Mouse (Mus musculus): ENCODE results near the gene Slc25a11. TPM values are rescaled to one million over a fixed set of nuclear protein-coding genes. Genes with fewer than 3 reads are reported as not detected.

Slc25a11 gene
- total and polyA plus RNA-seq, 3 experiments: 59.2 to 125 (median 72.7) TPM

GRCm38 (mm10) chr11:70626877-70627276, 20.4 kb downstream of the Slc25a11 start:
- H3K9me3 ChIP-seq (replicated peaks): no peaks in the 10 kb centered on the region
- H3K27me3 ChIP-seq (ENCODE audit: insufficient read depth, low read length): peaks cover 6% of the 10 kb centered on the region; the same call in 1 of the 2 replicates
- H3K4me1 ChIP-seq (ENCODE audit: insufficient read depth, low read depth, low read length): peaks cover 33% of the 10 kb centered on the region
- H3K36me3 ChIP-seq (replicated peaks): no peaks in the 10 kb centered on the region
- no peak for ATAC-seq (ENCODE audit: extremely low read depth, insufficient number of reproducible peaks, low FRiP score, poor library complexity, severe bottlenecking)
- DNase-seq (ENCODE audit: low spot score): no peak
- H3K4me3 ChIP-seq (ENCODE audit: low read depth, low read length): no peak overlapping the region
- TF ChIP-seq GATA1 (IDR thresholded peaks at IDR 0.05; ENCODE audit: borderline replicate concordance, low read length): no peak
- TF ChIP-seq TAL1 (conservative IDR thresholded peaks at IDR 0.05; ENCODE audit: low read depth, low read length): no peak
- TF ChIP-seq POLR2AphosphoS5 (IDR thresholded peaks at IDR 0.05; ENCODE audit: insufficient replicate concordance, low read depth, low read length): no peak
- TF ChIP-seq GATA2 (IDR thresholded peaks at IDR 0.05; ENCODE audit: borderline replicate concordance, low read depth, low read length): no peak
- no peak for TF ChIP-seq CTCF (IDR thresholded peaks at IDR 0.05; ENCODE audit: low read depth, low read length)

- no peaks in the 10 kb centered on the region for H3K9me3 ChIP-seq (replicated peaks)
- no peak overlapping the region for H3K4me3 ChIP-seq (ENCODE audit: low read depth, low read length)
- H3K27me3 ChIP-seq (ENCODE audit: insufficient read depth, low read length): peaks cover 7% of the 10 kb centered on the region; the same call in 1 of the 2 replicates
- DNase-seq (ENCODE audit: low spot score) (no peak), ATAC-seq (ENCODE audit: extremely low read depth, insufficient number of reproducible peaks, low FRiP score, poor library complexity, severe bottlenecking) (no peak)
- H3K4me1 ChIP-seq (ENCODE audit: insufficient read depth, low read depth, low read length): peaks cover 30% of the 10 kb centered on the region
- TF ChIP-seq GATA2 (IDR thresholded peaks at IDR 0.05; ENCODE audit: borderline replicate concordance, low read depth, low read length) (no peak), CTCF (IDR thresholded peaks at IDR 0.05; ENCODE audit: low read depth, low read length) (peak; percentile 75)
- no peaks in the 10 kb centered on the region for H3K36me3 ChIP-seq (replicated peaks)
Observed at GRCm38 (mm10) chr11:70625473-70625872, 21.8 kb downstream of the Slc25a11 start.

GRCm38 (mm10) chr11:70623053-70623742, 24.1 kb downstream of the Slc25a11 start:
- no peak overlapping the region for H3K4me3 ChIP-seq (ENCODE audit: low read depth, low read length)
- ATAC-seq (ENCODE audit: extremely low read depth, insufficient number of reproducible peaks, low FRiP score, poor library complexity, severe bottlenecking) (no peak), DNase-seq (ENCODE audit: low spot score) (no peak)
- TF ChIP-seq GATA2 (IDR thresholded peaks at IDR 0.05; ENCODE audit: borderline replicate concordance, low read depth, low read length) (no peak), POLR2AphosphoS5 (IDR thresholded peaks at IDR 0.05; ENCODE audit: insufficient replicate concordance, low read depth, low read length) (no peak), TAL1 (conservative IDR thresholded peaks at IDR 0.05; ENCODE audit: low read depth, low read length) (no peak), GATA1 (IDR thresholded peaks at IDR 0.05; ENCODE audit: borderline replicate concordance, low read length) (no peak), CTCF (IDR thresholded peaks at IDR 0.05; ENCODE audit: low read depth, low read length) (no peak)
- no peaks in the 10 kb centered on the region for H3K36me3 ChIP-seq (replicated peaks)
- peaks cover 26% of the 10 kb centered on the region for H3K4me1 ChIP-seq (ENCODE audit: insufficient read depth, low read depth, low read length)
- peaks cover 14% of the 10 kb centered on the region; the same call in 1 of the 2 replicates for H3K27me3 ChIP-seq (ENCODE audit: insufficient read depth, low read length)
- no peaks in the 10 kb centered on the region for H3K9me3 ChIP-seq (replicated peaks)

- H3K9me3 ChIP-seq (replicated peaks): no peaks in the 10 kb centered on the region
- DNase-seq (ENCODE audit: low spot score): no peak
- TF ChIP-seq CTCF (IDR thresholded peaks at IDR 0.05; ENCODE audit: low read depth, low read length): no peak
- TF ChIP-seq GATA1 (IDR thresholded peaks at IDR 0.05; ENCODE audit: borderline replicate concordance, low read length): no peak
- TF ChIP-seq GATA2 (IDR thresholded peaks at IDR 0.05; ENCODE audit: borderline replicate concordance, low read depth, low read length): no peak
- no peak for TF ChIP-seq POLR2AphosphoS5 (IDR thresholded peaks at IDR 0.05; ENCODE audit: insufficient replicate concordance, low read depth, low read length)
- TF ChIP-seq TAL1 (conservative IDR thresholded peaks at IDR 0.05; ENCODE audit: low read depth, low read length): no peak
- peaks cover 16% of the 10 kb centered on the region; the same call in 1 of the 2 replicates for H3K27me3 ChIP-seq (ENCODE audit: insufficient read depth, low read length)
- no peaks in the 10 kb centered on the region for H3K36me3 ChIP-seq (replicated peaks)
- H3K4me1 ChIP-seq (ENCODE audit: insufficient read depth, low read depth, low read length): peaks cover 26% of the 10 kb centered on the region
- no peak overlapping the region for H3K4me3 ChIP-seq (ENCODE audit: low read depth, low read length)
- ATAC-seq (ENCODE audit: extremely low read depth, insufficient number of reproducible peaks, low FRiP score, poor library complexity, severe bottlenecking): peak; percentile 49
Observed at GRCm38 (mm10) chr11:70621972-70622814, 25.1 kb downstream of the Slc25a11 start.

- no peak for ATAC-seq (ENCODE audit: extremely low read depth, insufficient number of reproducible peaks, low FRiP score, poor library complexity, severe bottlenecking)
- H3K9me3 ChIP-seq (replicated peaks): no peaks in the 10 kb centered on the region
- no peak within 1 kb of the TSS for H3K4me3 ChIP-seq (ENCODE audit: low read depth, low read length)
- H3K27me3 ChIP-seq (ENCODE audit: insufficient read depth, low read length): peaks cover 16% of the 10 kb centered on the region; the same call in 1 of the 2 replicates
- DNase-seq (ENCODE audit: low spot score): no peak
- no peak for TF ChIP-seq TAL1 (conservative IDR thresholded peaks at IDR 0.05; ENCODE audit: low read depth, low read length)
- no peak for TF ChIP-seq GATA1 (IDR thresholded peaks at IDR 0.05; ENCODE audit: borderline replicate concordance, low read length)
- TF ChIP-seq CTCF (IDR thresholded peaks at IDR 0.05; ENCODE audit: low read depth, low read length): no peak
- no peak for TF ChIP-seq POLR2AphosphoS5 (IDR thresholded peaks at IDR 0.05; ENCODE audit: insufficient replicate concordance, low read depth, low read length)
- no peak for TF ChIP-seq GATA2 (IDR thresholded peaks at IDR 0.05; ENCODE audit: borderline replicate concordance, low read depth, low read length)
- H3K36me3 ChIP-seq (replicated peaks): peaks cover 18% of the 10 kb centered on the region
- H3K4me1 ChIP-seq (ENCODE audit: insufficient read depth, low read depth, low read length): peaks cover 26% of the 10 kb centered on the region
Observed at GRCm38 (mm10) chr11:70619101-70619500, 28.2 kb downstream of the Slc25a11 start, which contains the start of gene Chrne. Chrne (minus strand) TSS chr11:70619216.

- TF ChIP-seq POLR2AphosphoS5 (IDR thresholded peaks at IDR 0.05; ENCODE audit: insufficient replicate concordance, low read depth, low read length) (no peak), GATA2 (IDR thresholded peaks at IDR 0.05; ENCODE audit: borderline replicate concordance, low read depth, low read length) (no peak), TAL1 (conservative IDR thresholded peaks at IDR 0.05; ENCODE audit: low read depth, low read length) (no peak), GATA1 (IDR thresholded peaks at IDR 0.05; ENCODE audit: borderline replicate concordance, low read length) (no peak), CTCF (IDR thresholded peaks at IDR 0.05; ENCODE audit: low read depth, low read length) (no peak)
- peaks cover 13% of the 10 kb centered on the region for H3K4me1 ChIP-seq (ENCODE audit: insufficient read depth, low read depth, low read length)
- ATAC-seq (ENCODE audit: extremely low read depth, insufficient number of reproducible peaks, low FRiP score, poor library complexity, severe bottlenecking): no peak
- no peaks in the 10 kb centered on the region for H3K9me3 ChIP-seq (replicated peaks)
- H3K27me3 ChIP-seq (ENCODE audit: insufficient read depth, low read length): peaks cover 13% of the 10 kb centered on the region; the same call in 1 of the 2 replicates
- peaks cover 49% of the 10 kb centered on the region for H3K36me3 ChIP-seq (replicated peaks)
- peak within 1 kb of the TSS; percentile 62; the same call in 1 of the 2 replicates for H3K4me3 ChIP-seq (ENCODE audit: low read depth, low read length)
- no peak for DNase-seq (ENCODE audit: low spot score)
Observed at GRCm38 (mm10) chr11:70615516-70616093, 31.7 kb downstream of the Slc25a11 start, which contains the start of gene 4930544D05Rik. 4930544D05Rik (plus strand) TSS chr11:70615848.

Measured in G1E (cell line).